ENCODE assay signal across 7 mouse cellular contexts in genomic region chr4:106798908-106799546, GRCm38 (mm10). TPM values are rescaled to one million over a fixed set of nuclear protein-coding genes. Genes with fewer than 3 reads are reported as not detected.
DNase-seq lines count a peak whose midpoint lies in the region; ATAC-seq and TF ChIP-seq lines count a peak whose summit lies in the region.

No protein-coding gene starts in this region.

- no peaks in the 10 kb centered on the region for H3K9me3 ChIP-seq in embryonic facial prominence, embryonic 12.5 days
- H3K9me3 ChIP-seq in intestine, embryonic 15.5 days = no peaks in the 10 kb centered on the region
- H3K9me3 ChIP-seq in liver, postnatal 0 days (ENCODE audit: low read length) = peaks cover 5% of the 10 kb centered on the region; the same call in 1 of the 2 replicates
- H3K9me3 ChIP-seq in forebrain, embryonic 16.5 days (ENCODE audit: control insufficient read depth, low read length) = no peaks in the 10 kb centered on the region

- ATAC-seq in embryonic facial prominence, embryonic 12.5 days (ENCODE audit: insufficient number of reproducible peaks, insufficient read depth, low FRiP score, low TSS enrichment) = no peak
- ATAC-seq in intestine, embryonic 15.5 days = peak; percentile 46
- no peak for ATAC-seq in liver, postnatal 0 days
- ATAC-seq in forebrain, embryonic 16.5 days = no peak

- H3K27me3 ChIP-seq in embryonic facial prominence, embryonic 12.5 days = no peaks in the 10 kb centered on the region
- no peaks in the 10 kb centered on the region for H3K27me3 ChIP-seq in intestine, embryonic 15.5 days (replicated peaks)
- H3K27me3 ChIP-seq in liver, postnatal 0 days (ENCODE audit: insufficient read depth, low read length) = no peaks in the 10 kb centered on the region
- H3K27me3 ChIP-seq in forebrain, embryonic 16.5 days (replicated peaks; ENCODE audit: control insufficient read depth, insufficient read depth, low read length) = no peaks in the 10 kb centered on the region

- no peak for DNase-seq in left cerebral cortex, adult 2 months (ENCODE audit: extremely low spot score in 1 of 2, low spot score in 2 of 2)
- no peak for DNase-seq in left cerebral cortex, adult 11 months (ENCODE audit: low spot score)
- no peak for DNase-seq in liver, postnatal 0 days
- no peak for DNase-seq in embryo, embryonic 11 days

- 56% methylated on average over 10 of the region's 10 CpGs for WGBS in embryonic facial prominence, embryonic 12.5 days
- WGBS in intestine, embryonic 15.5 days = 28% methylated on average over 10 of the region's 10 CpGs
- 66% methylated on average over 10 of the region's 10 CpGs for WGBS in liver, postnatal 0 days (ENCODE audit: insufficient replicate concordance)
- WGBS in forebrain, embryonic 16.5 days = 69% methylated on average over 10 of the region's 10 CpGs

- TF ChIP-seq CTCF in left cerebral cortex, adult 2 months (IDR thresholded peaks at IDR 0.05) = no peak
- TF ChIP-seq CTCF in liver, postnatal 0 days (IDR thresholded peaks at IDR 0.05; ENCODE audit: low read depth) = no peak

- intact Hi-C loops in left cerebral cortex, adult 2 months (cut with DNase I) = loop anchor here (1.0 to 5.0 kb wide), 2 partner anchors 21 to 363 kb away; no protein-coding TSS in a partner anchor

- peak overlapping the region; percentile 16 for H3K4me3 ChIP-seq in left cerebral cortex, adult 2 months
- no peak overlapping the region for H3K4me3 ChIP-seq in embryonic facial prominence, embryonic 12.5 days
- H3K4me3 ChIP-seq in intestine, embryonic 15.5 days (replicated peaks) = peak overlapping the region; percentile 30
- no peak overlapping the region for H3K4me3 ChIP-seq in liver, postnatal 0 days (ENCODE audit: low read depth, low read length)
- no peak overlapping the region for H3K4me3 ChIP-seq in forebrain, embryonic 16.5 days (replicated peaks; ENCODE audit: low read length)

- H3K4me1 ChIP-seq in embryonic facial prominence, embryonic 12.5 days = peaks cover 7% of the 10 kb centered on the region
- peaks cover 27% of the 10 kb centered on the region for H3K4me1 ChIP-seq in intestine, embryonic 15.5 days (replicated peaks)
- peaks cover 17% of the 10 kb centered on the region for H3K4me1 ChIP-seq in liver, postnatal 0 days (ENCODE audit: insufficient read depth)
- peaks cover 7% of the 10 kb centered on the region for H3K4me1 ChIP-seq in forebrain, embryonic 16.5 days (replicated peaks; ENCODE audit: control insufficient read depth, insufficient read depth, low read length)

- H3K36me3 ChIP-seq in embryonic facial prominence, embryonic 12.5 days = no peaks in the 10 kb centered on the region
- no peaks in the 10 kb centered on the region for H3K36me3 ChIP-seq in intestine, embryonic 15.5 days
- no peaks in the 10 kb centered on the region for H3K36me3 ChIP-seq in liver, postnatal 0 days (replicated peaks; ENCODE audit: insufficient read depth, low read length)
- H3K36me3 ChIP-seq in forebrain, embryonic 16.5 days (ENCODE audit: control insufficient read depth, insufficient read depth) = no peaks in the 10 kb centered on the region

- no peak overlapping the region for H3K9ac ChIP-seq in embryonic facial prominence, embryonic 12.5 days
- H3K9ac ChIP-seq in intestine, embryonic 15.5 days = peak overlapping the region; percentile 37
- no peak overlapping the region; the same call in 1 of the 2 replicates for H3K9ac ChIP-seq in liver, postnatal 0 days (replicated peaks)
- no peak overlapping the region for H3K9ac ChIP-seq in forebrain, embryonic 16.5 days (replicated peaks; ENCODE audit: low read depth, low read length)

- TF ChIP-seq EP300 in liver, postnatal 0 days (IDR thresholded peaks at IDR 0.05; ENCODE audit: low read depth) = no peak

- H3K27ac ChIP-seq in left cerebral cortex, adult 2 months = no peak overlapping the region; the same call in none of the 2 replicates
- H3K27ac ChIP-seq in embryonic facial prominence, embryonic 12.5 days = no peak overlapping the region
- peak overlapping the region; percentile 49 for H3K27ac ChIP-seq in intestine, embryonic 15.5 days
- no peak overlapping the region for H3K27ac ChIP-seq in liver, postnatal 0 days (ENCODE audit: low read depth)
- no peak overlapping the region for H3K27ac ChIP-seq in forebrain, embryonic 16.5 days (ENCODE audit: low read length)

- H3K4me2 ChIP-seq in embryonic facial prominence, embryonic 12.5 days (replicated peaks) = peak overlapping the region; percentile 40
- H3K4me2 ChIP-seq in intestine, embryonic 15.5 days (replicated peaks) = peak overlapping the region; percentile 61
- peak overlapping the region; percentile 57 for H3K4me2 ChIP-seq in liver, postnatal 0 days (ENCODE audit: low read depth, low read length)
- no peak overlapping the region for H3K4me2 ChIP-seq in forebrain, embryonic 16.5 days (ENCODE audit: low read length)

RNA-seq across cellular contexts. Expression of gene Acot11, which starts 5.8 kb away (rescaled TPM):
- 10 to 100 TPM; 51.7 to 54.1 TPM for total RNA-seq in left cerebral cortex, adult 2 months (2021)
- polyA plus RNA-seq in embryonic facial prominence, embryonic 12.5 days (2016; fragmentation: Nextera tagmentation; extraction: Ambion mirVana) = 1.9 and 3.0 TPM in 2 replicates
- 12.2 and 14.1 TPM in 2 replicates for polyA plus RNA-seq in intestine, embryonic 15.5 days (2015; fragmentation: Nextera tagmentation; extraction: Ambion mirVana)
- 0.72 and 2.1 TPM in 2 replicates for polyA plus RNA-seq in liver, postnatal 0 days (2015; fragmentation: Nextera tagmentation; extraction: Ambion mirVana)
- 1.1 and 1.5 TPM in 2 replicates for polyA plus RNA-seq in forebrain, embryonic 16.5 days (2015; fragmentation: Nextera tagmentation; extraction: Ambion mirVana)

Comparison
In these comparisons a context has a peak if more than half of its experiments do, and no peak if none do; other contexts are left out.
1. H3K4me3 ChIP-seq: peak in left cerebral cortex, adult 2 months (single experiment) and intestine, embryonic 15.5 days (single experiment); none in embryonic facial prominence, embryonic 12.5 days (single experiment), liver, postnatal 0 days (single experiment) and forebrain, embryonic 16.5 days (single experiment).